27 mouse cellular contexts compared by ENCODE assay signal in genomic region chr2:59959668-59960494, GRCm38 (mm10).
DNase-seq lines count a peak whose midpoint lies in the region; ATAC-seq lines count a peak whose summit lies in the region.
"Had no signal": no experiment of that assay in that cellular context is flagged by ENCODE, and none has a peak within 500 bp of the region (broad histone marks: within the 10 kb centered on the region; RNA-seq: fewer than 3 reads in every experiment).

No protein-coding gene starts in this region.

- H3K27me3 ChIP-seq in heart, embryonic 10.5 days (ENCODE audit: insufficient read depth, poor library complexity, severe bottlenecking): no peaks in the 10 kb centered on the region
- H3K27me3 ChIP-seq in heart, embryonic 14.5 days (ENCODE audit: control insufficient read depth, insufficient read depth, low read length): no peaks in the 10 kb centered on the region
- H3K27me3 ChIP-seq: limb, embryonic 15.5 days; liver, embryonic 13.5 days; neural tube, embryonic 15.5 days; Patski had no signal

- no peak overlapping the region for H3K4me3 ChIP-seq in heart, embryonic 10.5 days
- no peak overlapping the region for H3K4me3 ChIP-seq in heart, embryonic 14.5 days (ENCODE audit: control insufficient read depth in 1 of 2, insufficient read depth in 1 of 2, low read depth in 1 of 2, low read length in 2 of 2)
- H3K4me3 ChIP-seq: erythroblast, embryonic 14.5 days; limb, embryonic 10.5 days; limb, embryonic 15.5 days; liver, embryonic 13.5 days; neural tube, embryonic 15.5 days had no signal

- H3K9ac ChIP-seq in heart, embryonic 14.5 days (ENCODE audit: low read length): no peak overlapping the region
- H3K9ac ChIP-seq: hindbrain, embryonic 14.5 days; limb, embryonic 15.5 days; liver, embryonic 13.5 days; neural tube, embryonic 15.5 days had no signal

- no peak for DNase-seq in frontal cortex, postnatal 25 days (ENCODE audit: low spot score in 2 of 2)
- no peak for DNase-seq in heart, embryonic 10.5 days (ENCODE audit: low spot score)
- no peak for DNase-seq in heart, postnatal 14 days
- no peak for DNase-seq in layer of hippocampus, adult 18-20 months (ENCODE audit: low spot score in 2 of 2)
- no peak for DNase-seq in left cerebral cortex, adult 9 months (ENCODE audit: low spot score in 2 of 2)
- DNase-seq: adrenal gland, postnatal 10 days; cerebellum, adult 11 months; cerebellum, postnatal 10 days; kidney, adult 18-20 months; kidney, postnatal 36 days; liver, embryonic 13.5 days; lung, adult 18-20 months; lung, postnatal 4 days; midbrain, embryonic 14.5 days; right cerebral cortex, postnatal 25 days; thymus, postnatal 25 days had no signal

- no peaks in the 10 kb centered on the region for H3K9me3 ChIP-seq in heart, embryonic 10.5 days
- no peaks in the 10 kb centered on the region for H3K9me3 ChIP-seq in heart, embryonic 14.5 days (ENCODE audit: control insufficient read depth, low read length)
- H3K9me3 ChIP-seq: limb, embryonic 10.5 days; limb, embryonic 15.5 days; liver, embryonic 13.5 days; neural tube, embryonic 15.5 days had no signal

- WGBS in heart, embryonic 10.5 days: 67% methylated on average over 14 of the region's 14 CpGs
- 41% methylated on average over 14 of the region's 14 CpGs for WGBS in heart, embryonic 14.5 days

- intact Hi-C loops in heart, postnatal 14 days (cut with DNase I): loop anchor here (10.0 kb wide), 1 partner anchor 245 kb away; the partner anchor contains the start of genes Baz2b and March7

- peak overlapping the region; percentile 60; the same call in 1 of the 2 replicates for H3K27ac ChIP-seq in heart, embryonic 10.5 days
- peak overlapping the region; percentile 26 to 66 for H3K27ac ChIP-seq in heart, embryonic 14.5 days (replicated peaks in 1 of 2; ENCODE audit: control insufficient read depth in 1 of 2, insufficient read depth in 1 of 2, low read depth in 2 of 2, low read length in 2 of 2)
- H3K27ac ChIP-seq: hindbrain, embryonic 14.5 days; limb, embryonic 10.5 days; limb, embryonic 15.5 days; liver, embryonic 13.5 days; neural tube, embryonic 15.5 days had no signal

- H3K4me1 ChIP-seq in heart, embryonic 10.5 days: peaks cover 31% of the 10 kb centered on the region
- peaks cover 14 to 29% of the 10 kb centered on the region in 2 experiments for H3K4me1 ChIP-seq in heart, embryonic 14.5 days (ENCODE audit: control insufficient read depth in 2 of 2, insufficient read depth in 2 of 2, low read length in 2 of 2)
- H3K4me1 ChIP-seq: limb, embryonic 10.5 days; limb, embryonic 15.5 days; liver, embryonic 13.5 days had no signal

- 0 out of 2 replicates have a peak, but pooled peaks have one; percentile 31 for ATAC-seq in frontal cortex, adult (ENCODE audit: low TSS enrichment)
- ATAC-seq in heart, embryonic 14.5 days (ENCODE audit: insufficient number of reproducible peaks, insufficient read depth, low FRiP score, low read depth): peak; percentile 51
- ATAC-seq in megakaryocyte, adult 5-6 weeks (ENCODE audit: poor library complexity, severe bottlenecking): peak; percentile 54
- ATAC-seq: forebrain, embryonic 16.5 days; lung, postnatal 0 days; Patski had no signal

- peaks cover 41% of the 10 kb centered on the region for H3K36me3 ChIP-seq in heart, embryonic 10.5 days
- H3K36me3 ChIP-seq in heart, embryonic 14.5 days (ENCODE audit: control insufficient read depth, insufficient read depth, low read length): peaks cover 29% of the 10 kb centered on the region

- 0 out of 2 replicates have a peak overlapping the region, but pooled peaks have one; percentile 7 for H3K4me2 ChIP-seq in heart, embryonic 14.5 days (ENCODE audit: low read length)
- H3K4me2 ChIP-seq: hindbrain, embryonic 14.5 days; limb, embryonic 15.5 days; liver, embryonic 13.5 days; neural tube, embryonic 15.5 days had no signal
